12 mouse cellular contexts compared by ENCODE assay signal in the genomic region with DNA sequence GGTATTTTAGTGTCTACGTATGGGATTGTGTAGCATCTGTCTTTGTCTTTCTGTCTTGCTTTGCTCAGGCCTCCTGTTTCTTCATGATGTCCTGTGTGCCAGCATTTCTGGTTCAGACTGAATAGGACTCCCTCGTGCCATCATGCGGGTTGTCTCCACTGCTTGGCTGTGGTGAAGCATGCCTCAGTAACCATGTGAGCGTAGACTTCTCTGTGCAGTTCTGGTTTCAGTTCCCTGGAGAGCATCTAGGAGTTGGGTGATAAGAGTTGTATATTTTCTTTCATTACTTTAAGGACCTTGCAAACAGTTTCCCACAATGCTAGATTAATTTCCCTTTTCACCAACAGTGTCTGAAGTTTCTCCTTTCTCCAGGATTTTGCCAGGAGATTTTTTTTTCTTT.
"Had no signal": no experiment of that assay in that cellular context is flagged by ENCODE, and none has a peak within 500 bp of the region (broad histone marks: within the 10 kb centered on the region; RNA-seq: fewer than 3 reads in every experiment).

No protein-coding gene starts in this region.

- H3K27ac ChIP-seq: kidney, postnatal 0 days; limb, embryonic 15.5 days; liver, embryonic 14.5 days; midbrain, embryonic 13.5 days; stomach, embryonic 15.5 days had no signal

- H3K9me3 ChIP-seq: limb, embryonic 15.5 days; megakaryocyte, embryonic 14.5 days; midbrain, embryonic 13.5 days; stomach, embryonic 15.5 days had no signal

- H3K4me1 ChIP-seq: limb, embryonic 15.5 days had no signal

- H3K4me3 ChIP-seq: limb, embryonic 15.5 days; megakaryocyte, embryonic 14.5 days; midbrain, embryonic 13.5 days; stomach, embryonic 15.5 days had no signal

- ATAC-seq: midbrain, embryonic 13.5 days had no signal

- H3K4me2 ChIP-seq: limb, embryonic 15.5 days; midbrain, embryonic 13.5 days; stomach, embryonic 15.5 days had no signal

- H3K27me3 ChIP-seq: limb, embryonic 15.5 days; midbrain, embryonic 13.5 days; stomach, embryonic 15.5 days had no signal

- H3K9ac ChIP-seq: limb, embryonic 15.5 days; liver, embryonic 14.5 days; midbrain, embryonic 13.5 days; stomach, embryonic 15.5 days had no signal

- DNase-seq: kidney, adult 8-10 months; kidney, postnatal 36 days; lung, adult 18-20 months; right cerebral cortex, postnatal 14 days; thymus, adult 2 months; thymus, postnatal 25 days had no signal

- H3K36me3 ChIP-seq: limb, embryonic 15.5 days; midbrain, embryonic 13.5 days; stomach, embryonic 15.5 days had no signal
